Comparison of ENCODE assay signal across 8 mouse cellular contexts in the genomic region with DNA sequence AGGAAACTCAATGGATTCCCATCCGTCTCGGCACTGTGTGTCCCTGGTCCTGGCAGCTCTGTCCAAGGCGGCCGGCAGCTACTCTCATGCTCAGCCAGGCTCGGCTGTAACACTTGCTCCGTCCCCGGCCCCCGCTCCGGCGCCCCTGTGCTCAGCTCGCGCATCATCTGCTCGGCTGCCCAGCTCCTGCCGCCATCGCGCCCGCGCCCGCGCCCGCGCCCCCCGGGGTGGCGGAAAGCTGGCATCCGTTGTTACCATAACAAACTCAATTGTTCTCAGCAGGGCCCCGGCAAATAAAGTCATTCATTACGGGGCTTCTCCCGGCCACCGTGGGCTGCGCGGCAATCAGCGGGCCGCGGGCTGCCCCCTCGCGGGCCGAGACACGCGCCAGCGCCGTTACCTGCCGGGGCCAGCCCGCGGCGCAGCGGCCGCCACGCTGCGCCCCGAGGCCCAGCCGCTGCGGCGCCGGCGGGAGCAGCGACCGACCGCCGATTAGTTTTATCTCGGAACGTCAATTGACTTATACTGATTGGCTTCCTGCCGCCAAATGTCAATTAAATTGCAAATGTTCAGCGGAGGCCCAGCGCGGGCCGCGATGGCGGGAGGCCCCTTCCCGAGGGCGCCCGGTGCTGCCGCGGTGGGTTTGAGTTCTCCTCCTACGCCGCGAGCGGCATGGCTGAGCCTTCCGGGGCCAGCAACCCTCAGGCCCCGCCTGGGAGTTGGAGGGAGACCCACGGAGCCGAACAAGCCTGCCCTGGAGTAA. TPM values are rescaled to one million over a fixed set of nuclear protein-coding genes. Genes with fewer than 3 reads are reported as not detected.
A peak's percentile ranks its signal among the peaks of the same experiment; 100 is the strongest.
DNase-seq lines count a peak whose midpoint lies in the region; ATAC-seq and TF ChIP-seq lines count a peak whose summit lies in the region.

No protein-coding gene starts in this region.

- peak overlapping the region; percentile 53 for H3K9ac ChIP-seq in kidney, embryonic 14.5 days (ENCODE audit: low read depth, low read length)
- H3K9ac ChIP-seq in hindbrain, embryonic 14.5 days: peak overlapping the region; percentile 68
- no peak overlapping the region for H3K9ac ChIP-seq in liver, postnatal 0 days (replicated peaks)
- 0 out of 2 replicates have a peak overlapping the region, but pooled peaks have one; percentile 12 for H3K9ac ChIP-seq in stomach, embryonic 15.5 days

- no peaks in the 10 kb centered on the region for H3K9me3 ChIP-seq in kidney, embryonic 14.5 days (ENCODE audit: control insufficient read depth, low read length)
- no peaks in the 10 kb centered on the region for H3K9me3 ChIP-seq in embryonic facial prominence, embryonic 10.5 days
- H3K9me3 ChIP-seq in hindbrain, embryonic 14.5 days (ENCODE audit: control insufficient read depth, low read length): no peaks in the 10 kb centered on the region
- H3K9me3 ChIP-seq in liver, postnatal 0 days (ENCODE audit: low read length): no peaks in the 10 kb centered on the region
- H3K9me3 ChIP-seq in stomach, embryonic 15.5 days: no peaks in the 10 kb centered on the region

- no peaks in the 10 kb centered on the region for H3K36me3 ChIP-seq in kidney, embryonic 14.5 days (ENCODE audit: control insufficient read depth, insufficient read depth, low read length)
- H3K36me3 ChIP-seq in embryonic facial prominence, embryonic 10.5 days (replicated peaks): no peaks in the 10 kb centered on the region
- no peaks in the 10 kb centered on the region for H3K36me3 ChIP-seq in hindbrain, embryonic 14.5 days (replicated peaks; ENCODE audit: control insufficient read depth, insufficient read depth)
- H3K36me3 ChIP-seq in liver, postnatal 0 days (replicated peaks; ENCODE audit: insufficient read depth, low read length): no peaks in the 10 kb centered on the region
- no peaks in the 10 kb centered on the region for H3K36me3 ChIP-seq in stomach, embryonic 15.5 days

- TF ChIP-seq EP300 in liver, postnatal 0 days (IDR thresholded peaks at IDR 0.05; ENCODE audit: low read depth): no peak

- no peak for DNase-seq in kidney, adult 11 months
- peak; percentile 26 for DNase-seq in brain, adult 2 months (ENCODE audit: low read depth, low spot score)
- peak; percentile 75 for DNase-seq in embryonic facial prominence, embryonic 10.5 days (ENCODE audit: low spot score)
- DNase-seq in hindbrain, embryonic 14.5 days (ENCODE audit: low spot score): peak; percentile 59
- no peak for DNase-seq in liver, postnatal 0 days

- no peaks in the 10 kb centered on the region for H3K4me1 ChIP-seq in kidney, embryonic 14.5 days (ENCODE audit: control insufficient read depth, insufficient read depth, low read length)
- H3K4me1 ChIP-seq in embryonic facial prominence, embryonic 10.5 days: peaks cover 18% of the 10 kb centered on the region
- peaks cover 14% of the 10 kb centered on the region for H3K4me1 ChIP-seq in hindbrain, embryonic 14.5 days (replicated peaks; ENCODE audit: control insufficient read depth, insufficient read depth, low read length)
- H3K4me1 ChIP-seq in liver, postnatal 0 days (ENCODE audit: insufficient read depth): peaks cover 5% of the 10 kb centered on the region; the same call in 1 of the 2 replicates
- H3K4me1 ChIP-seq in stomach, embryonic 15.5 days: 0 out of 2 replicates have a peak, but pooled peaks cover 10% of the 10 kb centered on the region

- peak overlapping the region; percentile 97 for H3K4me2 ChIP-seq in kidney, embryonic 14.5 days (replicated peaks; ENCODE audit: low read depth, low read length)
- peak overlapping the region; percentile 96 for H3K4me2 ChIP-seq in hindbrain, embryonic 14.5 days (replicated peaks)
- H3K4me2 ChIP-seq in liver, postnatal 0 days (ENCODE audit: low read depth, low read length): peak overlapping the region; percentile 62
- H3K4me2 ChIP-seq in stomach, embryonic 15.5 days: peak overlapping the region; percentile 97

- H3K27me3 ChIP-seq in kidney, embryonic 14.5 days (ENCODE audit: control insufficient read depth, insufficient read depth, low read length): peaks cover 41% of the 10 kb centered on the region
- peaks cover 86% of the 10 kb centered on the region for H3K27me3 ChIP-seq in embryonic facial prominence, embryonic 10.5 days (replicated peaks; ENCODE audit: low read depth, poor library complexity, severe bottlenecking)
- peaks cover 47% of the 10 kb centered on the region for H3K27me3 ChIP-seq in hindbrain, embryonic 14.5 days (ENCODE audit: control insufficient read depth, insufficient read depth, low read length)
- peaks cover 32% of the 10 kb centered on the region for H3K27me3 ChIP-seq in liver, postnatal 0 days (ENCODE audit: insufficient read depth, low read length)
- peaks cover 48% of the 10 kb centered on the region for H3K27me3 ChIP-seq in stomach, embryonic 15.5 days (replicated peaks)

- under 1% methylated on average over 81 of the region's 81 CpGs for WGBS in kidney, embryonic 14.5 days
- under 1% methylated on average over 81 of the region's 81 CpGs for WGBS in embryonic facial prominence, embryonic 10.5 days
- WGBS in hindbrain, embryonic 14.5 days: under 1% methylated on average over 81 of the region's 81 CpGs
- WGBS in liver, postnatal 0 days (ENCODE audit: insufficient replicate concordance): 6% methylated on average over 81 of the region's 81 CpGs
- under 1% methylated on average over 81 of the region's 81 CpGs for WGBS in stomach, embryonic 15.5 days

- H3K27ac ChIP-seq in kidney, embryonic 14.5 days (ENCODE audit: low read depth, low read length): no peak overlapping the region
- peak overlapping the region; percentile 52; the same call in 1 of the 2 replicates for H3K27ac ChIP-seq in embryonic facial prominence, embryonic 10.5 days (replicated peaks)
- H3K27ac ChIP-seq in hindbrain, embryonic 14.5 days: peak overlapping the region; percentile 16
- H3K27ac ChIP-seq in liver, postnatal 0 days (ENCODE audit: low read depth): no peak overlapping the region
- no peak overlapping the region for H3K27ac ChIP-seq in stomach, embryonic 15.5 days

- peak; percentile 73; the same call in 1 of the 2 replicates for ATAC-seq in kidney, embryonic 14.5 days (ENCODE audit: low FRiP score, low TSS enrichment)
- ATAC-seq in hindbrain, embryonic 14.5 days (ENCODE audit: low FRiP score): peak; percentile 78
- ATAC-seq in liver, postnatal 0 days: no peak
- no peak for ATAC-seq in stomach, embryonic 15.5 days (ENCODE audit: insufficient read depth, low FRiP score, low read depth)
- ATAC-seq in inflammation-experienced regulatory T-cells, adult 6 months: no peak

- no peak for TF ChIP-seq CTCF in liver, postnatal 0 days (IDR thresholded peaks at IDR 0.05; ENCODE audit: low read depth)

- peak overlapping the region; percentile 50 for H3K4me3 ChIP-seq in kidney, embryonic 14.5 days (ENCODE audit: low read length)
- peak overlapping the region; percentile 63 for H3K4me3 ChIP-seq in embryonic facial prominence, embryonic 10.5 days
- peak overlapping the region; percentile 47 for H3K4me3 ChIP-seq in hindbrain, embryonic 14.5 days (replicated peaks; ENCODE audit: low read length)
- peak overlapping the region; percentile 24 for H3K4me3 ChIP-seq in liver, postnatal 0 days (ENCODE audit: low read depth, low read length)
- H3K4me3 ChIP-seq in stomach, embryonic 15.5 days (replicated peaks): peak overlapping the region; percentile 49

RNA-seq across cellular contexts. Expression of a gene that starts 46.1 kb away (rescaled TPM):
- 0.11 and 0.14 TPM in 2 replicates for polyA plus RNA-seq in kidney, embryonic 14.5 days (2014; fragmentation: Nextera tagmentation; extraction: Ambion mirVana)
- 0.56 and 0.57 TPM in 2 replicates for polyA plus RNA-seq in embryonic facial prominence, embryonic 10.5 days (2016; fragmentation: Nextera tagmentation; extraction: Ambion mirVana)
- polyA plus RNA-seq in hindbrain, embryonic 14.5 days (2014; fragmentation: Nextera tagmentation; extraction: Ambion mirVana): 1.8 and 1.9 TPM in 2 replicates
- 0.75 and 0.99 TPM in 2 replicates for polyA plus RNA-seq in liver, postnatal 0 days (2015; fragmentation: Nextera tagmentation; extraction: Ambion mirVana)
- polyA plus RNA-seq in stomach, embryonic 15.5 days (2015; fragmentation: Nextera tagmentation; extraction: Ambion mirVana): 0.05 and 0.12 TPM in 2 replicates
- under 1 TPM; 0.31 to 0.91 (median 0.55) TPM for polyA plus RNA-seq in inflammation-experienced regulatory T-cells, adult 6 months (2017; shearing (Covaris generic))

Comparison
In these comparisons a context has a peak if more than half of its experiments do, and no peak if none do; other contexts are left out.
1. ATAC-seq: peak in kidney, embryonic 14.5 days (single experiment) and hindbrain, embryonic 14.5 days (single experiment); none in liver, postnatal 0 days (single experiment), stomach, embryonic 15.5 days (single experiment) and inflammation-experienced regulatory T-cells, adult 6 months (single experiment).
2. H3K27ac ChIP-seq: peak in embryonic facial prominence, embryonic 10.5 days (single experiment) and hindbrain, embryonic 14.5 days (single experiment); none in kidney, embryonic 14.5 days (single experiment), liver, postnatal 0 days (single experiment) and stomach, embryonic 15.5 days (single experiment).
3. DNase-seq: peak in brain, adult 2 months (single experiment), embryonic facial prominence, embryonic 10.5 days (single experiment) and hindbrain, embryonic 14.5 days (single experiment); none in kidney, adult 11 months (single experiment) and liver, postnatal 0 days (single experiment).
4. Peak in every context shown above with its lines, with median percentiles within 50 percentile points of each other: H3K4me2 ChIP-seq and H3K4me3 ChIP-seq.